Mouse (Mus musculus) liver, adult (tissue): ENCODE results near the gene Zfp316.

Experiments used
- GATA4 ChIP-seq: IDR thresholded peaks from 2 replicates; pipeline ENCODE4 v1.6.1; 2014; ENCODE audit warnings: mild to moderate bottlenecking, low read length; ENCODE audit not compliant: insufficient replicate concordance

Gene Zfp316

DNA sequence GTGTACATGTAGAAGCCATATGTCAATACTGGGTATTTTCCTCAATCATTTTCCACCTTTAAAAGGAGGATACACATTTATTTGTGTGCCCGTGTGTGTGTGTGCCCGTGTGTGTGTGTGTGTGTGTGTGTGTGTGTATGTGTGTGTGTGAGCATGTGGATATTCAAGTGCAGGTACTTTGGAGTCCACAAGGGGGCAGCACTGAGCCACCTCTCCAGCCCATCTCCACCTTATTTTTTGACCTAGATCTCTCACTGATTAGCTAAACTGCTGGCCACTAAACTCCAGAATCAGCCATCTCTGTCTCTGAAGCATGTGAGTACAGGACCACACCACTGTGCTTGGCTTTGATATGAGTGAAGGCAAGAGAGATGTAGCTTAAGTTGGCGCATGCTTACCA is 25.0 kb upstream of the Zfp316 start:
- TF ChIP-seq GATA4 = no peak

DNA sequence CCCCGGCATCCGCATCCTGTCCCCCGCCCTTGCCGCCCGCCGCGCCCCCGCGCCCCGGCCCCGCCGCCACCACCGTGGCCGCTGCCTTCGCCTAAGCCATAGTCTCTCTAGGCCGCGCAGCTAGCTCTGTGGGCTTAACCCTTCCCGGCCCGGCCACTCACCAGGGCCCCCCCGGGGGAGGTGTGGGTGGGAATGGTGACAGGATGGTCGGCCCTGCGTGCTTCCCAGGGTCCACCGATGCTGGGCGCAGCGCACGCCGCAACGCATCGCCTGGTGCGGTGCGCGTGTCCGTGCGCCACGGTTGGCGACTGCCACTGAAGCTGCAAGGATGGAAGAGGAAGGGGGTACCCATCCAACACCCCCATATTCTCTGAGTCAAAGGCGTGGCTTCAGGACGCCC is 23.6 kb upstream of the Zfp316 start, which contains the start of gene Zfp853:
Gene Zfp853 (minus strand): TSS at position 220 of the 400 bp plus-strand sequence.
- no peak for TF ChIP-seq GATA4

DNA sequence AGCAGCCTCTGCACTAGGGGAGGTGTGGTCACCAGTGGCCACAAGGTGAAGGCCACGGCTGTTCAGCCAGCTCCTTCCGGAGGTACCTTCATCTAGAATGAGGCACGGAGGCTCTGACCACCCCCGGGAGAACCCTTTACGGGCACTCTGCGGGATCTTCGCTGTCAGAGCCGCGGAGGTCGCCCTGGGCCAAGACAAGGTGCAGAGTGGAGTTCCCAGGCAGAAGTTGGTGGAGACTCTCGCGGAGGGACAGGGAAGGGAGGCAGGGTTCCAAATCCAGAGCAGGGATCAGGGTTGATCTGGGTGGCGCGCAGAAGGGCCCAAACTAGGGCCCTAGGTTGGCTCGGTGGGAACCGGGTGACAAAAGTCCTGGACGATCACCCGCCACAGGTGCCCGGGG is 23.1 kb upstream of the Zfp316 start:
- TF ChIP-seq GATA4 = no peak

DNA sequence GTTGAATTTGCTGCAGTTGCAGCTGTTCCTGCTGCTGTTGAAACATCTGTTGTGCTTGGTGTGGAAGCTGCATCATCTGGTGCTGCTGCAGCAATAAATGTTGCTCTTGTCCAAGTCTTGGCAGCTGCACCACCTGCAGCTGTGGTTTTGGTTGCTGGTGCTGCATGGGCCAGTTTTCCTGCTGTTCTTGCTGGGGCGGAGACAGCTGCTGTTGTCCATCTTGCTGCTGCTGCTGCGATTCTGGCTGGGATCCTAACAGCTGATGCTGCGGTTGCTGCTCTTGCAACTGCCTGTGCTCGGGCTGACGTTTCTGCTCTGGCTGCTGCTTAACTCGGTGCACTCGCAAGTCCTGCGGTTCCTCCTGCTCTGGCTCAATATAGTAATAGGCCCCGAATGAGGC is 19.5 kb upstream of the Zfp316 start:
- TF ChIP-seq GATA4 = no peak

DNA sequence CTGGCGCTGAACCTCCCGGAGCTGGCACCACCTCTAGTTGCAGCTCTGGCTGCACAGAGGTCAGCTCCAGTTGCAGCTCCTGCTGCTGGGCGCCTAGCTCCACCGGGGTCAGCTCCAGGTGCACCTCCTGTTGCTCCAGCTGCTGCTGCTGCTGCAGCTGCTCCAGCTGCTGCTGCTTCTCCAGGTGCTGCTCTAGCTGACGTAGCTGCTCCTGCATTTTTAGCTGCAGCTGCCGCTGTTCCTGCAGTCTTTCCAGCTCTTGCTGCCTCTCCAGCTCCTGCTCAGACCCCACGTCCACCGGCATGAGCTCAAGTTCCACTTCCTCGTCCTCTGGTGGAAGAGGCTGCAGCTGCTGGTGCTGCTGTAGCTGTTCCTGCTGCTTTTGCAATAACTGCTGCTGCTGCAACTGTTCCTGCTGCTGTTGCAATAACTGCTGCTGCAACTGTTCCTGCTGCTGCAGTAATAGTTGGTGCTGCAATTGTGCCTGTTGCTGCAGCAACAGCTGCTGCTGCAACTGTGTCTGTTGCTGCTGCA is 18.6 kb upstream of the Zfp316 start:
- no peak for TF ChIP-seq GATA4

DNA sequence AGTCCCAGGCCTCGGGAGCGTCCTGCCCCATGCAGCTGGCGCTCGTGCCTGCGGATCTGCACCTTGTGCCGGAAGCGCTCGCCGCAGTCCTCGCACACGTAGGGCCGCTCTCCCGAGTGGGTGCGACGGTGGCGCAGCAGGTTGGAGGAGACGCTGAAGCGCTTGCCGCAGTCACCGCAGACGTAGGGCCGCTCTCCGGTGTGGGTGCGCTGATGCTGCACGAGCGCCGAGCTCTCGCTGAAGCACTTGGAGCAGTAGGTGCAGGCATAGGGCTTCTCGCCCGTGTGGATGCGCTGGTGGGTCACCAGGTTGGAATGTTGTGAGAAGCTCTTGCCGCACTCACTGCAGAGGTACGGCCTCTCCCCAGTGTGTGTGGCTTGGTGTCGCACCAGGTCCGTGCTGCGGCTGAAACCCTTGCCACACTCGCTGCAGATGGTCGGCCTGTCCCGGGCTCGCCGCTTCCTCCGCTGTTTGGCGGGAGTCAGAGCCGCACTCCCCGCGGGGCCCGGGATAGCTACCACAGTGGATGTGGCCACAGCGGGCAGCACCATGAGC is 18.0 kb upstream of the Zfp316 start:
- TF ChIP-seq GATA4 = no peak

DNA sequence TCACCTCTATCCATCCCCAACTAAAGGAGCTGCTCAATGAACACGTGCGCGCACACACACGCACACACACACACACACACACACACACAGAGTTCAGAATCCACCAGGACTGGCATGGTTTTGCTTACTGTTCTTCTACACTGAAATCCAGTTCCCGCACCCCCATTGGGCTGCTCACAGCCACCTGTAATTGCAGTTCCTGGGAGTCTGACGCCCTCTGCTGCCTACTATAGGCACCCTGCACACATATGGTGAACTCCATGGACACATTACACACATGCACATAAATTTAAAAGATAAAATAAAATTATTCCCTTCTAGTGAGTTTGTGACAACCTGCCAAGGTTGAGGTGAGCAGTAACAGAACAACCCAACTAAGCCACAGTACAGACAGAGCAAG is 14.9 kb upstream of the Zfp316 start:
- TF ChIP-seq GATA4 = no peak

DNA sequence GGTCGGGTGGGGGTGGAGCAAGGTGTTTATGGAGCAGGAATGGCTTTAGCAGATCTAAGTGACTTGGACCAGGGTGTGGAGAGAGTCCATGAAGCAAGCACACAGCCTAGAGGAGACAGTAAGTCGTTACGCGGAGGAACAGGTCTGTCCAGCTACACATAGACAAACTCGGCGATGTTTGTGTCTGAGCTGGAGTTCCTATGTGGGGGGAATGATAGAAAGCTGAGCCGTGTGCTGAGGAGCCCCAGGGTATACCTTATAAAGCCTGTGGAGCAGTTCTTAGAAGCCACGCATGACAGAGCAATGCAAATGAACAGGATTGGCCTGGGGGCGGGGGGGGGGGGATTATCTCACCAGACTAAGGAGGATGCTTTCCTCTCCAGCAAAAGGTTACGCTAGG is 9.4 kb upstream of the Zfp316 start:
- TF ChIP-seq GATA4 = no peak

DNA sequence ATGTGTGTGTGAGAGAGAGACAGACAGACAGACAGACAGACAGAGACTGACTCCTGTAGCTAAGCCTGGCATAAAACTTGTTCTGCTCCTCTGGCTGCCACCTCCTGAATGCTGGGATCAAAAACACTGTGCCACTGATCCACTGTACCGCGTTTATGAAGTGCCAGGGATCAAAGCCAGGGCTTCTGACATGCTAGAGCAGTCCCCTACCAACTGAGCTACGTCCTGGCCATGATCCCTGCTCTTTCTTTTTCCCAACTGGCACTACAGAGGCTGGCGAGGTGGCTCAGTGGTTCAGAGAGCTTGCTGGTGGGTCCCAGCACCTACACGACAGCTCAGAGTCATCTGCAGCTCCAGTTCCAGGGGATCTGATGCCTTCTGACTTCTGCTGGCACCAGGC is 5.9 kb upstream of the Zfp316 start:
- TF ChIP-seq GATA4 = no peak

DNA sequence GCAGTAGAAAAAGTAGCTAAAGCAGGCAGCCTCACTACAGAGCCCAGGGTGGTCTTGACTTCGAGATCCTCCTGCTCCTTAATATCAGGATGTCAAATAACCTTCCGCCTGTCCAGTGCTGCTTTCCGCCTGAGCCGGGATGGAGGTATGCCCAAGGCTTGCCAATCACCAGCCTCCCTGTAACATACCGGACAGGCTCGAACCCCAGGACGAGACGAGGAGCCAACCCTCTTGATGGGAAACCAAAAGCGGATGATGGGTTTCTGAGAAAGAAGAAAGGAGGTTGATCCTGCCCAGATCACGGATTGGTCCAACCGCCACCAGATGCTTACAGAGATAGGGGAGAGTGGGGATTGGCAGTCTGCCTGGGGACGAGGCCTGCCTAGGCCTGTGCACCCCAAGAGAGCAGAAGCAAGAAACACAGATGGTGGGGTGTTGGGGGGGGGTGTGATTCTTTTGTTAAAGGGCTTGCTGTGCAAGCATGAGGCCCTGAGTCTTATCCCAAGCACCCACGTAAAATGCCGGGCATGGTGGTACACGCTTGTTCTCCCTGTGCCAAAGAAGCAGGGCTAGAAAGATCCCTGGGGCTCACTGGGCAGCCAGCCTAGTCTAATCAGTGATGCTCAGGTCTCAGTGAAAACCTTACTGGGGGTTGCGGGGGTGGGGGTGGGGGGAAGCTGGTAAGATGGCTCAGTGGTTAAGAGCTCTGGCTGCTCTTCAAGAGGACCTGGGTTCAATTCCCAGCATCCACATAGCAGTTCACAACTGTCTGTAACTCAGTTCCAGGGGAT is 2.9 kb upstream of the Zfp316 start:
- TF ChIP-seq GATA4 = no peak

DNA sequence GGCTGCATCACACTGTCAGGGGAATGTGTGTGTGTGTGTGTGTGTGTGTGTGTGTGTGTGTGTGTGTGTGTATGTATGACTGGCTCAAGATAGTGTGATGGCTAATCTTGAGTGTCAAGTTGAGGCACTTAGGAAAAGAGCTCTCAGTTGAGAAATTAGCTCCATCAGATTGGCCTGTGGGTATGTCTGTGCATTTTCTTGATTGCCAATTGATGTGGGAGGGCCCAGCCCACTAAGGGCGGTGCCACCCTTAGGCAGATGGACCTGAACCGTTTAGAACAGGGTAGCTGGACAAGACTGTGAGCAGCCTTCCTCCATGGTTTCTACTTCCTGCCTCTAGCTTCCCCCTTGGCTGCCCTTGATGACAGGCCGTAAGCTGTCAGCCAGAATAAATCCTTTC is 2.3 kb upstream of the Zfp316 start:
- TF ChIP-seq GATA4 = no peak

DNA sequence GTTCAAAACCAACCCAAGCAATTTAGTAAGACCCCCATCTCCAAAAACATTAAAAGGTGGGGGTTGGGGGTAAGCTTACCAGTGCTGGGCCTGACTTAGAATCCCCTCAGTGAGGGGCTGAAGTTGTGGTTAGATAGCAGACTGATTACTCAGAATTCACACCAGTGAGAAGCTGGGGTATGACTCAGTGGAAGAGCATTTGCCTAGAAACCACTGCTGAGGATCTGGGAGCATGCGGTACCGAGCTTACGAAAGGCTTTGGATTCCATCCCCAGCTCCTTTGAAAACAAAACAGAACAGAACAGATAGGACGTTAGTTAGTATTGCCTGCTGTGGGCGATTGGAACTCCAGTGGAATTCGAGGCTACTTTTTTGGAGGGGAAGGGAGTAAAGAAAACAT is 1.8 kb upstream of the Zfp316 start:
- TF ChIP-seq GATA4 = no peak

DNA sequence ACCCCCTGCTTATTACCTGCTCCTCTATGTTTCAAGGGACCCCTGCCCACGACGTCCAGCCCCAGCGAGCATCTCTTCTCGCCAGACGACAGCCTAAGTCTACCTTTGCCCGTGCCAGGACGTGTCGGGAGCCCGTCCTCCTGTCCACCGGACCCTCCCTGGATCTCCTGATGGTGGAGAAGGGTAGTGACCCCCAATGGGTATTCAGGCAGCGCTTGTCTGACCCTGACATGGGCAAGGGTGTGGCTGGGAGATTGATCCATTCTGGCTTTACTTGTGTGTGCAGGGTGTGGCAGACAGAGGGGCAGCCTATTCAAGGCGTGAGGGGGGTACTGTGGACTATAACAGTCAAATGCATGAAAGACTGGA is 313 bp upstream of the Zfp316 start:
- TF ChIP-seq GATA4 = no peak

DNA sequence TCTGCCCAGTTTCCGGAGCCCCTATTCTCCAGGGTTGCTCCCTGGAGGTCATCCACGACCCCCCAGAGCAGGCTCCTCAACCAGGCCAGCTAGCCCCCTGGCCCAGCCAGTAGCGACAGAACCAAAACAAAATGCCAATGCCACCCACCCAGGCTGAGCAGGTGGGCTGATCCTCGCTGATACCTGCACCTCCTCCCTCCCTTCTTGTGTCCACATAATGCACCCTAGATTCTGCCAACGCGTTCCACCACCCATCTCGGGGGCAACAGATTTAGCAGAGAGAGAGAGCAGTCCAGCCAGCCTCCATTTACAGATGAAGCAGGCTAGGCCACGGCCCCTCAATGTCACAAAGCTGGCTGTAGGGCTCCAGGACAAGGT is 848 bp downstream of the Zfp316 start:
- TF ChIP-seq GATA4 = no peak

DNA sequence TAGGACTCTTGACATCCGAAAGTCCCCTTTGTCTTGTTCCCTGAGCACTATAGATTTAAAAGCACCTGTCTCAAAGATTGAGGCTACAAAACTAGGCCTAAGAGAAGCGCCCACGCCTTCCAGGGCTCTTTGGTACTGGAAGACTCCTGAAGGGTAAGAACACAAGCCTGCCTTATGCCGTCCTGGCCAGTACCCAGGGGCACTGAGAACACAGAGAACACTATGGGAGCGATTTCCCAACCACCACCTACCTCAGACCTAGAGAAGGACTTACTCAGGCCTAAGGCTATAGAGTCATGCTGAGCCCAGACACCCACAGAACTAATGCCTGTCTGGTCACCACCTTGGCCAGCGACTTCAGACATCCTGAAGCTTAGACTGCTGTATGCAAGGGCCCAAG is 3.0 kb downstream of the Zfp316 start:
- TF ChIP-seq GATA4 = no peak

DNA sequence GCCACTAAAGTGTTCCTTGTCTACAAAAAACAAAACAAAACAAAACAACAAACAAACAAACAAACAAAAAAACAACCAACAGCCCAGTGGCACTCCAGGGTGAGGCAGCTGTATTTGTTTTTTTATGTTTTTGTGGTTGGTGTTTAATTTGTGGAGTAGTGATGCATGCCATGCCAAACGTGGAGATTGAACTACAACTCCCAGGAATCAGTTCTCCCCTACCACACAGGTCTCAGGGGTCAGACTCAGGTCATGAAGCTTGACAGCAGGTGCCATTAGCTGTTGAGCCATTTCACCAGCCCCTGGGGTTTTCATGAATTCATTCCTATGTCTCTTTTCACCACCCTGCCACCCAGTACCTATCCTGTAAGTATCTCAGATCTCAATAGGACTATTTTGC is 4.4 kb downstream of the Zfp316 start:
- TF ChIP-seq GATA4 = no peak

DNA sequence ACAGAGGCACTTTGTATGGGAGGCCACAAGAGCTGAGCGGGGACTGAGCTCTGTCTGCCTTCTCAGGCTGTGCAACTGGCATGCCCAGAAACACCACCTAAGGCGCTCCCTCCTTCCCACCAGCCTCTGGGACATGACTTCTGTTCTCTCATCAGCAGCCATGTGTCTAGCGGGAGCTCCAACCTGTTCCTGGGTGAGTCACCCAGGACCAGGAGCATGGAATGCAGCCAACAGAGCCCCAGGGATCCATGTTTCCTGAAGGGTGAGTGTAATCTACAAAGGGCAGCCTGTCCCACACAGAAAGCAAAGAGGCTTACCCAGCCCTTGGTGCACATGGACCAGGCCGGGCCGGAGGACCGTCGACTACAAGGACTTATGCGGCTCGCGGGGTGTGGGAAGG is 5.1 kb downstream of the Zfp316 start:
- no peak for TF ChIP-seq GATA4
